Mouse (Mus musculus) layer of hippocampus, adult 9-10 months (tissue): ENCODE measurements at regions not wholly inside any gene's neighbourhood (a gene's known extent, or its start where the extent isn't known, plus 50 kb on each side); places are given as distances from the start of the nearest gene placed in this dataset.

Experiments
- DNase-seq: peaks from one replicate; pipeline ENCODE4 v3.0.0; 2022; ENCODE audit warnings: low spot score

- DNase-seq: no peak
Observed at GRCm38 (mm10) chr5:125843259-125843658, 311.7 kb downstream of the Tmem132b start.

DNA sequence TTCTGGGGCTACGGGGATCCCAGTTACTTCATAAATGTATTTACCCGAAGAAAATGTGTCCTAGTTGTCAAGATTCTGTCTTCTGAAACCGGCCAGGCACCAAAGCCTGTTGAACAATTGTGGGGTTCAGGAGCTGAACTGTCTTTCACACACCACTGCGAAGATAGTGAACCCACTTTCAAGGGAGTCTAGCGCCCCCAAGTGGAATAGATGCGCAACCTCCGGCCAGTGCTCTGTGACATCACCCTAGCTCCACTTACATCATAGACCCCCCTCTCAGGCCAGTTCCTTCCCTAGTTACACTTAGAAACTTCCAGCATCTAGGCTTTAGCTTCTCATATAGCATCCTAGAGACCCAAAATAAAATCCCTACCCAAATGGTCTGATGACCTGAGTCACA lies 318.1 kb downstream of the Tmem132b start:
- DNase-seq: no peak

- no peak for DNase-seq
Observed at GRCm38 (mm10) chr5:125876296-125876695, 344.7 kb downstream of the Tmem132b start.

- DNase-seq: no peak
Observed at GRCm38 (mm10) chr5:125888840-125889239, 357.3 kb downstream of the Tmem132b start.

DNA sequence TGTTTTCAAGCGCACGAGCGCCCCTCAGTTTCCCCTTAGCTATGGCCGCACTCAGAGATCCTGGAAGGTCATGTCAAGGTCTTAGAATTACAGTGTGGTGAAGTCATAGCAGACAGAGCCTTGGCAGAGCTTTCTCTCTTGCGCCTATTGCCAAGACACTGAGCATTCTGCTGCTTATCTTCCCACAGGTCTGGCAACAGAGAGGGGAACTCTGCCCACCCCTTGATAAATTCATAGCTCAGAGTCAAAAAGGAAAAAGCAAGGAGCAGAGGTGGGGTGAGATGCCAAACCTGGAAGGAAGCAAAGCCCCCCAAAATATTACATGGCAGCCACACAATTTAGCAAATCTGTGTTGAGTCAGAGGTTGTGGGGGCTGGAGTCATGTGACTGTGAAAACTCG lies 362.3 kb downstream of the Tmem132b start:
- DNase-seq: no peak

DNA sequence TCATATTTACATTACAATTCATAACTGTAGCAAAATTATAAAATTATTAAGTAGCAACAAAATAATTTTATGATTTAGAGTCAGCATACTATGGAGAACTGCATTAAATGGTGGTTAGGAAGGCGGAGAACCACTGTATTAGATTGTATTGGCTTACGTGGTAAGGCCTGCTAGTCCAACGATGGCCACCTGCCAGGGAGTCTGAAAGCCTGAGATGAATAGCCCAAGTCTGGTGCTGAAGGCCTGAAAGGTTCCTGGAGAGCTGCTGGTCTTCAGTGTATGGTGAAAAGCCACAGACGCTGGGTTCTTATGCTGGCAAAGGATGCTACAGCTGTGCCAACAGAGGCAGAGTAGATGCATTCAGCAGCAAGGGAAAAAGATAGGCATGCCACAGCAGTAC lies 370.5 kb downstream of the Tmem132b start:
- no peak for DNase-seq

DNA sequence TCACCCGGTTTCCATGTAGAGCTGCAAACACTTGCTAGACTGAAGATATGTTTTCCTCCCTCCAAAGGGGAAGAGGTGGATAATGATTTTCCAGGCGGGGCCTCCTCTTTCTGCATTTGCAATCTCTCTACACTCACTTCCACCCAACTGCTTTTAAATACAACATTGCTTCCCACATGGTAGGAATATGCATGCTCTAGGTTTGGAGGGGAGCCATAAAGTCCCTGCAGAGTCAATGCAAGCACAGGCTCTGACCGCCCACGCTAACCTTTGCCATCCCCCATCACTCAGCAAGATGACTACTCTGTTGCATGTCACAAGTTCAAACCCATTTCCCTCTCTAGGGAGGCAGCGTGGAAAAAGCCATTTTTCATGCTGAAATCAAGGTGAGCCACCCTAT lies 372.9 kb downstream of the Tmem132b start:
- no peak for DNase-seq

GRCm38 (mm10) chr5:125907332-125907731 lies 375.8 kb downstream of the Tmem132b start:
- no peak for DNase-seq

DNA sequence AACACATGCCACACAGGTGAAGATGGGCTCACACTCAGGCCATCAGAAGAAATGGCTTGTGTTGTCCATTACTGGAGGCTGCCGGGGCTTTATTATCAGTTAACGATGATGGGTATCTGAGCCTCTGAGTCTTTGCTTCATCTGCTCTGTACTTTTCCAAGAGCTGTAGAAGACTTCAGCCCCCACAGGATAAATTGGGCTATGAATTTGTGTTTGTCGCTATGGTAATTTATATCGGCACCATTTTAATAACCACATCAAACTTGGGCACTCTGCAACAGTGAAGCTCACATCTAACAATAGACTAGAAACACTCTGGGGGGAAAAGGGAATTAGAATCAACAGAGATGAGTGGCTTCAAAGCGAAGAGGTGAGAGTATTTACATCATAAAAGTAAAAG lies 376.3 kb downstream of the Tmem132b start:
- no peak for DNase-seq

DNA sequence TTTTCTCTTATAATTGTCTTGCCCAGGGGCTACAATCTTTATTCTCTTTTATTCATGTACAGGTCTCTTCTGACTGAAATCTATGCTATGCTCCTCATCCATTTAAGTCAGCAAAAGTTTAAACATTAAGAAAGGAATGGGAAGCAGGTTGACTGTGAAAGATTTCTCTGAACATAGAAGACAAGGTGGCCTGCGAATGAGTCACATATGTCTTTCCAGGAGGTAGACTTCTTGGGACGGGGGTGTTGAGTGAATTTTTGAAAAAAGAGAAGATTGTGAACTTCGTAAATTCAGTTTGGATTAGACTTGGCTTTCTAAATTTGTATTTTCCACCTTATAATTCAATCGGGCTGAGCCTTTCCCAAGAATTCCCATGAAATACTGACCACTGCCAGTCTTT lies 384.3 kb downstream of the Tmem132b start:
- no peak for DNase-seq

DNA sequence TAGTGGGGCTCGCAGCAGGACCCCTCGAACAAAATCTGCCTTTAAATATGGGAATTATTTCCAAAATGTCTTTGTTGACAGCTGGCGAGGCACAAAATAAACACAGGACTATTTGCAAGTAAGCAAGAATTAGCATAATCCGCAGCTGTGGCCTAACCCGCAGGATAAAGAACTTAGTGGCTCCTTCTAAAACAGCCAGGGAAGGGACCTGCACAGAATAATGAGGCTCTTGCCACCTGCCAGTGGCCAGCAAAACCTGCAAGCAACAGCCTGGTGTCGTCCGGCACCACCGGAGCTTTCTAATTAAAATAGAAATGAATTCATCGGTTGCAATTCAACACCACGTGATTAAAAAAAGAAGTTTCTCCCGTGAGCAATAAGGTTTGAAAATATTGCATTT lies 389.4 kb downstream of the Tmem132b start:
- DNase-seq: no peak

GRCm38 (mm10) chr5:125925856-125926497 lies 394.4 kb downstream of the Tmem132b start:
- DNase-seq: no peak

DNA sequence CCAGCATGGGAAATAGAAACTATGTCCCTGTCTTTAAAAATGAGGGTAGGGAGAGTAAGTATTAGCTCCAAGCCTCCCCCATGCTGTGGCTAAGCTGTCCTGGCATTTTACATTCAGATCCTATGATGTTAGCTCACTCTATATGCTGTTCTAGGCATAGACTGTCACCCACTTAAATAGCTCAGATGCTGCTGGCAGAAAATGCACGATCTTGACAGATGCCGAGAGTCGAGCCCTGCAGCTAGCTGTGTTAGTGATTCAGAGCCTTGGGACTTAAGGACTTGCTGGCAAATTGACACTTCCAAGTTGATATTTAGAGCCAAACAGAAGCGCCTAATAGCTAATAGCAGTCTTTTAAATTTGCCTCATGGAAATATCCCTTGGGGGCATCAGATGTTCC lies 399.9 kb downstream of the Tmem132b start:
- DNase-seq: no peak

- DNase-seq: no peak
Observed at GRCm38 (mm10) chr5:125939416-125939815, 407.8 kb downstream of the Tmem132b start.

DNA sequence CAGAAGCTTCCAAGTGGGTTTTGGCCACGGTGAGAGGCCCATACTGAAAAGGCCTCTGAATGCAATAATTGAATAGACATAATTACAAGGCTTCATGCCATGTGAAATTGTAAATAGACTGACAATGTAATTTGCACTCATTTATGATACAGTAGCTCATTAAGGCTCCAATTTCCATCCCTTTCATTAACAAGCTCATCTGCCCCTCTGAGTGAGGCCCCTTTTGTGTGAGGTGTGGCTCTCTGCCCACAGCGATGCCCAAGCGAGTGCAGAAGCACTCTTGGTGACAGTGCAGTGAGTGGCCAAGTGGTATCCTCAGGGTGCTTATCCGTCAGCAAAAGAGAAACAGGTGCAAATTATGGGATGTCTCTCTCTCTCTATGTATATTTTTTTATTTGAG lies 415.2 kb downstream of the Tmem132b start:
- DNase-seq: no peak

DNA sequence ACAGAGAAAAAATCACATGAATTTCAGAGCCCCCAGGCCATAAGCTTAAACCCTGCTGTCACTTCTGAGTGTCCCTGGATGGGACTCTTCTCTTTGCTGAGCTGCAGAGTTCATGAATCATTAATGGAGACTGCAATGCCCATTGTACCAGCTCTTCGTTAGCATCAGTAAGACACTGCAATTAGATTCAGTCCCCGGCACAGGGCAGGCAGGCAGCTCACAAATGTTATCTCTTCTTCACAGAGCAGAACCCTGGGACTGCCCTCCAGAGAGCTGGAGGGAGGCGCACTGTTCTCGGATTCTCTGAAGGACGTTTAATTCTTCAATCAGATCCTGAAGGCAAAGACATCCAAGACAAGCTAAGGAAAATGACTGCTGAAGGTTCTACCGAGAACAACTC lies 420.1 kb downstream of the Tmem132b start:
- DNase-seq: no peak

DNA sequence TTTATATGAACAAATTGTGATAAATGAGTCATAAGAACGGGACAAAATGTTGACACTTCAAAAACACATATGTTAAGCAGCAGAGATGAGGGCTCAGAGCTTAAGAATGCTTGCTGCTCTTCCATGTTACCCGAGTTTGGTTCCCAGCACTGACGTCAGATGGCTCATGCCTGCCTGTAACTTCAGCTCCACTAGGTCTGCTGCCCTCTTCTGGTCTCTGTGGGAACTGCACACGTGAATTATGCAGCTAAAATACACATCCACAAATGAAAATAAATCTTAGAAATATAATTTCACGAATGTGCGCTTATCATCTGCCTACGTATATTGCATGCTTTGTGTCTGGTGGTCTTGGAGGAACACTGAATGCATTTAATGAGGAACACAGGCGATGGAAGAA lies 432.5 kb downstream of the Tmem132b start:
- no peak for DNase-seq

DNA sequence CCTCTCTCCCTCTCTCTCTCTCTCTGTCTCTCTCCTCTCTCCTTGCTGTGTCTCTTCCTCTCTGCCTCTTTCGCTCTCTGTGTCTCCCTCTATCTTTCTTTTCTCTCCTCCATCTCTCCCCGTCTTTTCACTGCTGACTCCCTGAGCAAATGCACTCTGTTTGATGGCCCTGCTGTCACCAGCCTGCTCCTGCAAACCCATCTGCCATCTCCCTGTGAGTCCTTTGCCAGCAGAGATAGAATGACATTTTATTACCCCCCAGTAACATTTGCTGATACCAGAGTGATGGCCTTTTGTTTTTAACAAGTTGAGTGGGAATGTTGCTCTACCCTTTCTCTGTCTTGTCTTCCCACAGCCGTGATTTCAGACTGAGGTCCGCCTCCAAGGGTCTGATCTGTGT lies 436.6 kb downstream of the Tmem132b start:
- DNase-seq: no peak

DNA sequence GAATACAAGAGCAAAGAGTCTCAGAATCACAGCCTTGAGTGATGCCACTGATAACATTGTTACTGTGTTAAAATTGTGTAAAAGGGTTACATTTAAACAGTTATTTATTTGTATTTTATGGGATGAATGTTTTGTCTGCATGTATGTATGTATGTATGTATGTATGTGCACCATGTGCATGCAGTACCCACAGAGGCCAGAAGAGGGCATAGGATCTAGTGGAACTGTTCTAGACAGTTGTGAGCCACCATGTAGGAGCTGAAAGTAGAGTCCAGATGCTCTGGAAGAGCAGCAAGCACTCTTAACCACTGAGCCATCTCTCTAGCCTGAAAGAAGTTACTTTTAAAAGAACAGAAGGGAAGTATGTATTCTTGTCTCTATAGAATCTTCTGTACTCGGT lies 442.5 kb downstream of the Tmem132b start:
- DNase-seq: no peak

- no peak for DNase-seq
Observed at GRCm38 (mm10) chr5:125979801-125980200, 448.2 kb downstream of the Tmem132b start.

- DNase-seq: no peak
Observed at GRCm38 (mm10) chr5:125985356-125985755, 453.8 kb downstream of the Tmem132b start.

- DNase-seq: no peak
Observed at GRCm38 (mm10) chr5:125997173-125997572, 465.6 kb downstream of the Tmem132b start.

DNA sequence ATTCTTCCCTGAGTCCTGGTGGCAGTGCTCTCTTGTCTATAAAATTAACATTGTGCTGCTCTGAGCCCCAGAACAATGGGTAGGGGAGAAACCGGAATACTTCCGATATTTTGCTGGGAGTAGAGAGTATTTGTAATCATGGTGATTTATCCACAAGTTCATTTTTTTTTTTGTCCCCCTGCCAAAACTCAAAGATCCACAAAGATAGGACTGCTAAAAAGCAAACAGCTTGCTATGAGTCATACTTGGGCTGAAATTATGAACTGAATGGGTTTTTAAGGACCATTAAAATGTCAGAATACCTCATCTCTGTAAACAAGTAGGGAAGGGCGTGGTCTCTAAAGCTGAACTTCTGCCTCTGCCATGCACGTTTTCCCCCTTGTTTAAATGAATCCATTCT lies 476.3 kb downstream of the Tmem132b start:
- peak; percentile 16 for DNase-seq

DNA sequence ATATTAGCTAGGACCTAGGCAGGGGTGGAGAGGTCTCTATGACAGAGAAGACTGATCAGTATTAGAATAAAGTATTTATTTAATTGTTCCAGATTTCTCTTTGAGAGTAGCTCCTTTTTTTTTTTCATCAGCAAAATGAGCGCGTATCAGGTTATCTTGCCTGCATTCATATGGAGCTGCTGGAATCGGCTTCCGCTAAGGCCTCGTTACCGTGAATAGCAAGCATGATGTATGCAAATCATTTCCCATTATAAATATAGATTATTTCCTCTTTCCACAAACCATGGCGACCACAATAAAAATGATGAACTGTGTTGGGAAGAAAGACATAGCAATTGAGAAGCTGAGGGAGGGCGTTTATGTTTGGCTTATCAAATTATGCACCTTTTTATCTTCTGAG lies 476.7 kb downstream of the Tmem132b start:
- no peak for DNase-seq

GRCm38 (mm10) chr5:126019781-126020180 lies 488.2 kb downstream of the Tmem132b start:
- DNase-seq: no peak
